Mouse (Mus musculus): ENCODE data around the gene Trim8. TPM values are rescaled to one million over a fixed set of nuclear protein-coding genes. Genes with fewer than 3 reads are reported as not detected.

Gene Trim8
- polyA plus RNA-seq, 1 experiment from 2014 or later: 34.1 TPM

GRCm38 (mm10) chr19:46521698-46522097, 20.2 kb downstream of the Trim8 start:
- Histone ChIP-seq H3K4me3 (ENCODE audit: low read depth, low read length) (no peak overlapping the region), H3K9me3 (ENCODE audit: low read length) (no peaks in the 10 kb centered on the region), H3K4me2 (replicated peaks; ENCODE audit: low read depth, low read length) (no peak overlapping the region), H3K27me3 (replicated peaks; ENCODE audit: insufficient read depth, low read length) (no peaks in the 10 kb centered on the region), H3K4me1 (ENCODE audit: insufficient read depth, low read depth, low read length) (peaks cover 38% of the 10 kb centered on the region), H3K9ac (replicated peaks; ENCODE audit: low read depth) (no peak overlapping the region), H3K36me3 (ENCODE audit: insufficient read depth, low read length) (0 out of 2 replicates have a peak, but pooled peaks cover 2% of the 10 kb centered on the region), H3K27ac (ENCODE audit: low read length) (no peak overlapping the region)
- ATAC-seq (no peak), DNase-seq (ENCODE audit: low spot score) (no peak)
- TF ChIP-seq EP300 (IDR thresholded peaks at IDR 0.05) (no peak), CTCF (IDR thresholded peaks at IDR 0.05) (no peak)

DNA sequence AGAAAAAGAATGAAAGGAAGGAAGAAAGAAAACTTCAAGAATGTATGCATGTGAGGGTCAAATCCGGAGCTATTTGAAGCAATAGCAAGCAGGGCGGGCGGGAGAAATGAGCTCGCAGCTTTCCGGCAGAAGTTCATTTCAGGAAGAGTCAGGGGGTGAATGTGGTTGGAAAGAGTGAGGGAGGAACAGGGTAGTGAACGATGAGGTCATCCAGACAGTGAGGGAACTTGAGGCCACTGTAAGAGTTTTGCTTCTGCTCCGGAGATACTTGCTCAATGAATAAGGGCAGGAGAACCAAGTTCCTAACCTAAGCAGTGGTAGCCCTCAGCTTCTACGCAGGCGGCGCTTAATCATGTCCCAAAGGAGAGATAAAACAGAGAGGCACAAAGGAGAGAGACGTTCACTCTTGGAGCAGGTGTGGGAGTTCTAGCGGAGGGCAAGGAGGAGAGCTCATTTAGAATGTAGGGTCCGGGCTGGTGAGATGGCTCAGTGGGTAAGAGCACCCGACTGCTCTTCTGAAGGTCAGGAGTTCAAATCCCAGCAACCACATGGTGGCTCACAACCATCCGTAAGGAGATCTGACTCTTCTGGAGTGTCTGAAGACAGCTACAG, 21.0 kb downstream of the Trim8 start:
- Histone ChIP-seq H3K4me3 (ENCODE audit: low read depth, low read length) (no peak overlapping the region), H3K4me2 (replicated peaks; ENCODE audit: low read depth, low read length) (no peak overlapping the region), H3K9me3 (ENCODE audit: low read length) (no peaks in the 10 kb centered on the region), H3K36me3 (ENCODE audit: insufficient read depth, low read length) (no peaks in the 10 kb centered on the region), H3K27me3 (replicated peaks; ENCODE audit: insufficient read depth, low read length) (no peaks in the 10 kb centered on the region), H3K4me1 (ENCODE audit: insufficient read depth, low read depth, low read length) (peaks cover 33% of the 10 kb centered on the region), H3K27ac (ENCODE audit: low read length) (peak overlapping the region; percentile 80), H3K9ac (replicated peaks; ENCODE audit: low read depth) (no peak overlapping the region)
- ATAC-seq: peak; percentile 8; the same call in 1 of the 2 replicates
- peak; percentile 95 for DNase-seq (ENCODE audit: low spot score)
- TF ChIP-seq EP300 (IDR thresholded peaks at IDR 0.05) (no peak), CTCF (IDR thresholded peaks at IDR 0.05) (no peak)
- WGBS: 13% methylated on average over 15 of the region's 15 CpGs

GRCm38 (mm10) chr19:46523131-46523479, 21.6 kb downstream of the Trim8 start:
- no peak for TF ChIP-seq CTCF (IDR thresholded peaks at IDR 0.05)
- TF ChIP-seq EP300 (IDR thresholded peaks at IDR 0.05): no peak
- no peaks in the 10 kb centered on the region for H3K9me3 ChIP-seq (ENCODE audit: low read length)
- H3K36me3 ChIP-seq (ENCODE audit: insufficient read depth, low read length): no peaks in the 10 kb centered on the region
- peak overlapping the region; percentile 32 for H3K4me2 ChIP-seq (replicated peaks; ENCODE audit: low read depth, low read length)
- H3K27ac ChIP-seq (ENCODE audit: low read length): peak overlapping the region; percentile 80
- H3K4me3 ChIP-seq (ENCODE audit: low read depth, low read length): no peak overlapping the region
- no peak overlapping the region for H3K9ac ChIP-seq (replicated peaks; ENCODE audit: low read depth)
- no peaks in the 10 kb centered on the region for H3K27me3 ChIP-seq (replicated peaks; ENCODE audit: insufficient read depth, low read length)
- ATAC-seq (peak; percentile 16), DNase-seq (ENCODE audit: low spot score) (peak; percentile 80)
- peaks cover 32% of the 10 kb centered on the region for H3K4me1 ChIP-seq (ENCODE audit: insufficient read depth, low read depth, low read length)

- peak; percentile 72 for DNase-seq (ENCODE audit: low spot score)
- H3K9ac ChIP-seq (replicated peaks; ENCODE audit: low read depth): no peak overlapping the region
- TF ChIP-seq EP300 (IDR thresholded peaks at IDR 0.05): no peak
- TF ChIP-seq CTCF (IDR thresholded peaks at IDR 0.05): 0 out of 2 replicates have a peak, but pooled peaks have one; percentile 2
- no peaks in the 10 kb centered on the region for H3K9me3 ChIP-seq (ENCODE audit: low read length)
- no peaks in the 10 kb centered on the region for H3K36me3 ChIP-seq (ENCODE audit: insufficient read depth, low read length)
- H3K27ac ChIP-seq (ENCODE audit: low read length): peak overlapping the region; percentile 80
- peak; percentile 43 for ATAC-seq
- H3K4me3 ChIP-seq (ENCODE audit: low read depth, low read length): no peak overlapping the region
- H3K4me2 ChIP-seq (replicated peaks; ENCODE audit: low read depth, low read length): peak overlapping the region; percentile 32
- no peaks in the 10 kb centered on the region for H3K27me3 ChIP-seq (replicated peaks; ENCODE audit: insufficient read depth, low read length)
- 6% methylated on average over 18 of the region's 20 CpGs for WGBS
- H3K4me1 ChIP-seq (ENCODE audit: insufficient read depth, low read depth, low read length): peaks cover 32% of the 10 kb centered on the region
These were observed 22.1 kb downstream of the Trim8 start for GRCm38 (mm10) chr19:46523480-46524151.

GRCm38 (mm10) chr19:46524152-46524544, 22.6 kb downstream of the Trim8 start:
- Histone ChIP-seq H3K4me2 (replicated peaks; ENCODE audit: low read depth, low read length) (peak overlapping the region; percentile 32), H3K4me1 (ENCODE audit: insufficient read depth, low read depth, low read length) (peaks cover 36% of the 10 kb centered on the region), H3K4me3 (ENCODE audit: low read depth, low read length) (no peak overlapping the region), H3K36me3 (ENCODE audit: insufficient read depth, low read length) (no peaks in the 10 kb centered on the region), H3K9ac (replicated peaks; ENCODE audit: low read depth) (no peak overlapping the region), H3K27ac (ENCODE audit: low read length) (peak overlapping the region; percentile 80), H3K27me3 (replicated peaks; ENCODE audit: insufficient read depth, low read length) (no peaks in the 10 kb centered on the region), H3K9me3 (ENCODE audit: low read length) (no peaks in the 10 kb centered on the region)
- DNase-seq (ENCODE audit: low spot score): no peak
- WGBS: 13% methylated on average over 6 of the region's 6 CpGs
- TF ChIP-seq EP300 (IDR thresholded peaks at IDR 0.05) (no peak), CTCF (IDR thresholded peaks at IDR 0.05) (no peak)
- ATAC-seq: no peak

DNA sequence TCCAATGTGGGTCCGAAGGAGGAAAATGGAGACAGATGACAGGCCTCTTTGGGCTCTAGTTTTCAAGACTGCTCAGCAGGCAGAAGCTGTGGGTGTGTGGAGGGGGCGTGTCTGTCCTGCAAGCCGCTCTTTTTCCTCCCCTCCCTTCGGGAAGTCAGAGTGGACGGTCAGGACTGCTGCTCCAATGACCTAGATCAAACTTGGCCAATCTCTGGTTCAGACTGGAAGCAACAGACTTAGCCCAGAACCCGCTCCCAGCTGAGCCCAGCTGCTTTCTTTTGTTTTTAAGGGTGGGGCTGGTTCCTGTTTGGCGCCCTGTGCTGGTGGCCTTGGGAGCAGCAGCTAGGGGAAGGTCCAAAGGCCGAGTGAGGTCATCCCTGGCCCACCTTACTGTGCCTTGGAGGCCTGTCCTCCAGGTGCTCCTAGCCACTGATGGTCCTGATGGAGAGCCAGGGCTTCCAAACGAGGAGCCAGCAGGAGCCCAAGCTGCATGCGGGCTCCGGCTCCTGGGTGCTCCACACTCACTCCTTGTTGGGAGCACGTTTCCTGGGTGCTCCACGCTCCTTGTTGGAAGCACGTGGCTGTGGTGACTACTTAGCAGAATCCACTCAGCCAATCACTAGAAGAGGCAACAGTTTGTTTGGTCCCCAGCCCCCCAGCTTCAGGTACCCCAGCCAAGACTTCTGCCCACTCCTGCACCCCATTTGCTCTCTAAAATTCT, 23.3 kb downstream of the Trim8 start:
- Histone ChIP-seq H3K4me1 (ENCODE audit: insufficient read depth, low read depth, low read length) (peaks cover 42% of the 10 kb centered on the region), H3K9me3 (ENCODE audit: low read length) (no peaks in the 10 kb centered on the region), H3K27ac (ENCODE audit: low read length) (peak overlapping the region; percentile 80), H3K36me3 (ENCODE audit: insufficient read depth, low read length) (no peaks in the 10 kb centered on the region), H3K4me3 (ENCODE audit: low read depth, low read length) (no peak overlapping the region), H3K27me3 (replicated peaks; ENCODE audit: insufficient read depth, low read length) (no peaks in the 10 kb centered on the region), H3K4me2 (replicated peaks; ENCODE audit: low read depth, low read length) (peak overlapping the region; percentile 32; the same call in 1 of the 2 replicates), H3K9ac (replicated peaks; ENCODE audit: low read depth) (no peak overlapping the region)
- ATAC-seq: peak; percentile 68
- 22% methylated on average over 14 of the region's 14 CpGs for WGBS
- peak; percentile 81 for TF ChIP-seq EP300 (IDR thresholded peaks at IDR 0.05)
- TF ChIP-seq CTCF (IDR thresholded peaks at IDR 0.05): peak; percentile 68
- DNase-seq (ENCODE audit: low spot score): peak; percentile 97

All from lung, postnatal 0 days (tissue).